Comparison of ENCODE assay signal across 16 mouse cellular contexts in genomic region chr5:18472114-18472513, GRCm38 (mm10).
DNase-seq lines count a peak whose midpoint lies in the region; ATAC-seq and TF ChIP-seq lines count a peak whose summit lies in the region.
"Had no signal": no experiment of that assay in that cellular context is flagged by ENCODE, and none has a peak within 500 bp of the region (broad histone marks: within the 10 kb centered on the region; RNA-seq: fewer than 3 reads in every experiment).

No protein-coding gene starts in this region.

- TF ChIP-seq CTCF in intestine, postnatal 0 days (IDR thresholded peaks at IDR 0.05; ENCODE audit: low read depth): peak; percentile 39

- H3K4me3 ChIP-seq in intestine, postnatal 0 days (ENCODE audit: low read depth, low read length): no peak overlapping the region
- H3K4me3 ChIP-seq in intestine, embryonic 15.5 days (replicated peaks): no peak overlapping the region
- H3K4me3 ChIP-seq: heart, embryonic 13.5 days; kidney, embryonic 15.5 days; lung, embryonic 15.5 days; midbrain, embryonic 10.5 days had no signal

- ATAC-seq in intestine, postnatal 0 days: no peak
- no peak for ATAC-seq in intestine, embryonic 15.5 days
- ATAC-seq in megakaryocyte progenitor cell, adult 5-6 weeks (replicated peaks; ENCODE audit: poor library complexity): no peak
- no peak for ATAC-seq in erythroid progenitor cell, adult 5-6 weeks (replicated peaks; ENCODE audit: low FRiP score, poor library complexity, severe bottlenecking)

- H3K27ac ChIP-seq in intestine, postnatal 0 days (ENCODE audit: low read depth, low read length): no peak overlapping the region
- H3K27ac ChIP-seq in intestine, embryonic 15.5 days: no peak overlapping the region
- H3K27ac ChIP-seq: heart, embryonic 13.5 days; kidney, embryonic 15.5 days; lung, embryonic 15.5 days; midbrain, embryonic 10.5 days had no signal

- intact Hi-C loops in left cerebral cortex, postnatal 10 days (cut with DNase I): loop anchor here (2.0 kb wide), 1 partner anchor 929 kb away; no protein-coding TSS in a partner anchor

- H3K4me2 ChIP-seq in intestine, postnatal 0 days (replicated peaks; ENCODE audit: low read depth): no peak overlapping the region
- no peak overlapping the region for H3K4me2 ChIP-seq in intestine, embryonic 15.5 days (replicated peaks)
- H3K4me2 ChIP-seq: heart, embryonic 13.5 days; kidney, embryonic 15.5 days; lung, embryonic 15.5 days had no signal

- DNase-seq in 3T3-L1 (ENCODE audit: low read depth, low spot score): peak; percentile 17
- DNase-seq in 416B (ENCODE audit: low read depth): peak; percentile 36
- DNase-seq in ZHBTc4 (ENCODE audit: low read depth, low spot score): peak; percentile 11
- DNase-seq in left cerebral cortex, postnatal 10 days (ENCODE audit: extremely low spot score in 1 of 2, low spot score in 2 of 2): no peak
- DNase-seq: adrenal gland, adult 2 months; cerebellum, postnatal 10 days; right cerebral cortex, adult 18-20 months had no signal

- H3K4me1 ChIP-seq in intestine, postnatal 0 days (replicated peaks; ENCODE audit: control insufficient read depth, insufficient read depth, low read length): no peaks in the 10 kb centered on the region
- H3K4me1 ChIP-seq in intestine, embryonic 15.5 days (replicated peaks): no peaks in the 10 kb centered on the region
- H3K4me1 ChIP-seq: heart, embryonic 13.5 days; kidney, embryonic 15.5 days; lung, embryonic 15.5 days; midbrain, embryonic 10.5 days had no signal

- no peaks in the 10 kb centered on the region for H3K9me3 ChIP-seq in intestine, postnatal 0 days (ENCODE audit: control insufficient read depth)
- H3K9me3 ChIP-seq in intestine, embryonic 15.5 days: no peaks in the 10 kb centered on the region
- H3K9me3 ChIP-seq: G1E; heart, embryonic 13.5 days; kidney, embryonic 15.5 days; lung, embryonic 15.5 days; midbrain, embryonic 10.5 days had no signal

- no peaks in the 10 kb centered on the region for H3K27me3 ChIP-seq in intestine, postnatal 0 days (replicated peaks; ENCODE audit: control insufficient read depth, insufficient read depth, low read length)
- no peaks in the 10 kb centered on the region for H3K27me3 ChIP-seq in intestine, embryonic 15.5 days (replicated peaks)
- H3K27me3 ChIP-seq: heart, embryonic 13.5 days; kidney, embryonic 15.5 days; lung, embryonic 15.5 days had no signal

- H3K9ac ChIP-seq in intestine, postnatal 0 days (ENCODE audit: low read depth, low read length): no peak overlapping the region
- no peak overlapping the region for H3K9ac ChIP-seq in intestine, embryonic 15.5 days
- H3K9ac ChIP-seq: heart, embryonic 13.5 days; kidney, embryonic 15.5 days; lung, embryonic 15.5 days had no signal

- H3K36me3 ChIP-seq in intestine, postnatal 0 days (ENCODE audit: control insufficient read depth, insufficient read depth): no peaks in the 10 kb centered on the region
- no peaks in the 10 kb centered on the region for H3K36me3 ChIP-seq in intestine, embryonic 15.5 days
- H3K36me3 ChIP-seq: G1E; heart, embryonic 13.5 days; kidney, embryonic 15.5 days; lung, embryonic 15.5 days; midbrain, embryonic 10.5 days had no signal

Comparison
In these comparisons a context has a peak if more than half of its experiments do, and no peak if none do; other contexts are left out.
1. DNase-seq: peak in 3T3-L1 (single experiment), 416B (single experiment) and ZHBTc4 (single experiment); none in left cerebral cortex, postnatal 10 days (0 of 2).